Mouse (Mus musculus) cerebellum, adult 2 months (tissue): ENCODE data around the gene Pde7b. TPM values are rescaled to one million over a fixed set of nuclear protein-coding genes. Genes with fewer than 3 reads are reported as not detected.

ENCODE experiments used
- DNase-seq, 2 experiments: peaks; one replicate each; pipeline ENCODE4 v3.0.0; 2021
- H3K27ac ChIP-seq: fragments of 200-500 bp; 2 replicates; pipeline ENCODE4 v1.5.1; 2012; ENCODE audit warnings: low read length, control low read depth, inconsistent platforms; ENCODE audit not compliant: insufficient read depth
- H3K27me3 ChIP-seq: fragments of 200-500 bp; 2 replicates; pipeline ENCODE4 v1.6.1; 2012; ENCODE audit warnings: inconsistent platforms, mild to moderate bottlenecking, low read length, moderate library complexity; ENCODE audit not compliant: control insufficient read depth, insufficient read depth
- H3K4me1 ChIP-seq: fragments of 200-500 bp; 2 replicates; pipeline ENCODE4 v1.6.1; 2011; ENCODE audit warnings: low read length; ENCODE audit not compliant: control insufficient read depth, insufficient read depth
- H3K4me3 ChIP-seq: fragments of 200-500 bp; replicated peaks from 2 replicates; pipeline ENCODE3; 2011; ENCODE audit warnings: mild to moderate bottlenecking, low read depth, low read length, control low read depth; ENCODE audit not compliant: insufficient read depth
- CTCF ChIP-seq: fragments of 200-500 bp; IDR thresholded peaks from 2 replicates; pipeline ENCODE4 v1.5.1; 2011; ENCODE audit warnings: low read depth, mild to moderate bottlenecking, control low read depth, low read length, moderate library complexity, borderline replicate concordance; ENCODE audit not compliant: insufficient read depth
- POLR2A ChIP-seq: fragments of 200-500 bp; IDR thresholded peaks from 2 replicates; pipeline ENCODE4 v1.6.1; 2011; ENCODE audit warnings: low read length, control low read depth, borderline replicate concordance; ENCODE audit not compliant: insufficient read depth
- WGBS: fragments of 180-500 bp; shearing (Covaris S2); methylation state at CpG from one replicate; pipeline ENCODE4 v1.1.7; 2018; 5-methylcytosine and 5-hydroxymethylcytosine counted together
- polyA plus RNA-seq: library from polyadenylated mRNA; depleted of rRNA; stranded (reverse); fragments of >200 nt; gene quantifications from 2 replicates; pipeline ENCODE4 v1.2.3, GENCODE M21; 2012

Pde7b gene
- polyA plus RNA-seq, 1 experiment, result 8.5 TPM

DNA sequence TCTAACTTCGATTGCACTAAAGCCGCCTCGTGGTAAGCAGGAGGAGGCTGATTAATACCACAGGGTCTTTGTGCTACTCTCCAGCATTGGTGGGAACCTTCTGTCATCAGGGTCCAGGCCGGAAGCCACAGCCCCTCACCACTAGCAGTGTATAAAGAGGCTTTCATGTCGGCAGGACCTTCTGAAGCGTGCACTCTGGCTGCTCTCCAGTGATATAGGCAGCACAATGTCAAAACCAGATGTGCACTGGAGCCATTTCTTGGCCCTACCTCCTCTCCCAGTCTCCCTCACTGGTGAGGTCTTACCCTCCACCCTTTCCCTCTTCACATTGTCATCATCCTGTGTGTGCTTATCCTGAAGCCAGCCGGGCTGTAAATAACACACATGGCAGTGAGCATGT lies 24.2 kb downstream of the Pde7b start:
- H3K27me3 ChIP-seq, result no peaks in the 10 kb centered on the region
- 54% methylated on average over 7 of the region's 7 CpGs for WGBS
- no peak for DNase-seq
- H3K4me1 ChIP-seq, result no peaks in the 10 kb centered on the region
- H3K27ac ChIP-seq, result no peak overlapping the region
- no peak for TF ChIP-seq POLR2A
- no peak for TF ChIP-seq CTCF
- no peak overlapping the region for H3K4me3 ChIP-seq

DNA sequence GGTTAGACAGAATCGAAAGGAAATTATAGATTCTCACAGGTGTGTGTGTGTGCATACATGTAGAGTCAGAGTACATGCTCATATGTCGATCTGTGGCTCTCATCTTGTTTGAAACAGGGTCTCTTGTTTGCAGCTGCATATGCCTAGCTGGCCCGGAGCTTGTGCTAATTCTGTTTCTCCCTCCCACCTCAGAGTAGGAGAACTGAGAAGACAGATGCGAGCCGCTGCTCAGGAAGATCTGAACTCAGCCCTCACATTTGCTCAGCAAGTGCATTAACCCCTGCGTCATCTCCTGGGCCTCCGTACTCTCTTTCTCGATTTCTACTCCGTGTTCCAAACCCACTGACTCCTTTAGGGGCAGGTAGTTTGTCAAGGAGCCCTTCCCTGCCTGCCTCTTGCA lies 25.0 kb downstream of the Pde7b start:
- Histone ChIP-seq H3K4me3 (no peak overlapping the region), H3K27me3 (no peaks in the 10 kb centered on the region), H3K4me1 (no peaks in the 10 kb centered on the region), H3K27ac (no peak overlapping the region)
- TF ChIP-seq POLR2A (no peak), CTCF (no peak)
- WGBS, result 90% methylated on average over 9 of the region's 9 CpGs
- no peak for DNase-seq

DNA sequence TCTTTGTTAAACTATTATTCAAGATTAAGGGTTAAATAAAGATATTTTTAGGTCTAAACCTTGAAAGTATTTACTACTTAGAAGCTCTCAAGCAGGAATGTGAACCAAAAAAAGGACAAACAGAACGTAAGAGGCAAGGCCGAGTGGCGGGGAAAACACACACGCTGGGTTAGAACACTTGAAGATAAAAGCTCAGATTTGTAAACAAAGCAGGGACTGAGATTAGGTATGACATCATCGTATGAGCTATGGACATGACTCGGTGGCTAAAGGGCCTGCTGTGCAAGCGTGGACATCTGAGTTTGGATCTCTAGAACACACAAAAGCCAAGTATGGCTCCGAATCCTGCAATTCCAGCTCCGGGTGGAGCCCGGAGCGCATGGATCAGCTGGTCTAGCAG lies 29.2 kb downstream of the Pde7b start:
- no peaks in the 10 kb centered on the region for H3K4me1 ChIP-seq
- H3K27ac ChIP-seq, result no peak overlapping the region
- DNase-seq, result no peak
- no peak overlapping the region for H3K4me3 ChIP-seq
- 84% methylated on average over 11 of the region's 11 CpGs for WGBS
- TF ChIP-seq POLR2A, result no peak
- TF ChIP-seq CTCF, result no peak
- no peaks in the 10 kb centered on the region for H3K27me3 ChIP-seq

DNA sequence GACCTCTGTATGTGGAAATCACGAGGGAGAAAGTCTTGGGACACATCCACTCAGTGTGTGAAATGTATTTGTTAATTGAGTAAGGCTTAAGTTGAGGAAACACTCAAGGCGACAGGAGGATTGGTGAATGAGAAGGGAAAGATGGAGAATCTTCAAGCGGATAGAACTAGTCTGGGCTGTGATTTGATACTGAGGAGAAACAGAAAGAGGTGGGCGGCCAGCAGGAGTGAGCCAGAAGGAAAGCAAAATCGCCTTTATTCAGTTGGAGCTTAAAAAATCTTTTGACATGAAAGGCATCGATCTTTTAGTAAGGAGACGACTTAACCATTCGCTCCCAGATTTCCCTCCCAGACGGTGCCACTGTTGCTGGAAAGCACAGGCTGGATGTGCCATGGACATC lies 34.9 kb downstream of the Pde7b start:
- Histone ChIP-seq H3K4me1 (no peaks in the 10 kb centered on the region), H3K27ac (no peak overlapping the region), H3K27me3 (no peaks in the 10 kb centered on the region), H3K4me3 (no peak overlapping the region)
- WGBS, result 75% methylated on average over 9 of the region's 9 CpGs
- no peak for DNase-seq
- no peak for TF ChIP-seq POLR2A

DNA sequence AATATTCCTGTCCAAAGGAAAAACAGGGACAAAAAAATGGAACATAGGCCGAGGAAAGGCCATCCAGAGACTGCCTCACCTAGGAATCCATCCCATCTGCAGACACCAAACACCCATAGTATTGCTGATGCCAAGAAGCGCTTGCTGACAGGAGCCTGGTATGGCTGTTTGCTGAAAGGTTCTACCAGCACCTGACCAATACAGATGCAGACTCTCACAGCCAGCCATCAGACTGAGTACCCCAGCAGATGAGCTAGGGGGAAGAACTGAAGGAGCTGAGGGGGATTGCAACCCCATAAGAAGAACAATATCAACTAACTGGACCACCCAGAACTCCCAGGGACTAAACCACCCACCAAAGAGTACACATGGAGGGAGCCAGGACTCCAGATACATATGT lies 40.7 kb downstream of the Pde7b start:
- 89% methylated on average over 2 of the region's 2 CpGs for WGBS
- Histone ChIP-seq H3K4me3 (no peak overlapping the region), H3K27ac (no peak overlapping the region), H3K4me1 (no peaks in the 10 kb centered on the region), H3K27me3 (no peaks in the 10 kb centered on the region)
- TF ChIP-seq POLR2A (no peak), CTCF (no peak)
- no peak for DNase-seq

DNA sequence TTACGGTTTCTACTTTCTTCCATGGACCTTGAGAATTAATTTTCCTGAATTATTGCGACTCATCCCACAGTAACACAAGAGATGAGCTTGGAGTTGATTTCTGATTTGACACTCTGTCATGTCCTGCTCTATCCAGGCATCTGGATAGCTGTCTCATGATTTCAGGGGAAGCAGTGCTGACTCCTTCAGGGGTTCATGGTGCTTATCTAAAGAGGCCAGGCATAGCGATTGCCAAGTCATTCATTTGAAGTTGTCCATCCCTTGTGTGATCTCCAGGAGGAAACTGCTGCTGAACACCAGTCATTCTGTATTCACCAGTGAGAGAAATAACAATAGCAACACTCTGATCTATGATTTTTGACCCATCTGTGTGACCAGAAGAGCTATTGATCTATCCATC lies 43.9 kb downstream of the Pde7b start:
- Histone ChIP-seq H3K4me3 (no peak overlapping the region), H3K4me1 (no peaks in the 10 kb centered on the region), H3K27ac (no peak overlapping the region), H3K27me3 (no peaks in the 10 kb centered on the region)
- no peak for TF ChIP-seq POLR2A
- no peak for TF ChIP-seq CTCF
- WGBS, result 93% methylated on average over 3 of the region's 3 CpGs
- no peak for DNase-seq

DNA sequence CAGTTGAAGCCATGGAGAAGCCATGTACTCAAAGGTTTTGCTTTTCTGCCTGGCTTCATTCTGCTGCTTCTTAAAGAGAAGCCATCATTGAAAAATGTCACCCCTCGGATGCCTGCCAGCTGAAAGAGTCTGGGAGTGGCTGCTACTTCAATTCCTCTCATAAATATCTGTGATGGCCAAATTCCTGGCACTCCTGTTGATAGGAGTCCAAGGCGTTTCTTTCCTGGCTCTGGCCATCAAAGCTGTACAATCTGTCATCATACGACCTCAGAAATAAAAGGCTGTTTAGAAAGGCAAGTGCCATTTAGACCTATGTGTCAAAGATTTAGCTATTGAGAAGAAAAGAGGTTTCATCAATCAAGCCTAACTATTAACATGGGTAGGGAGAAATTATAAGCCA lies 49.6 kb downstream of the Pde7b start:
- WGBS, result 6% methylated on average over 3 of the region's 3 CpGs
- no peak overlapping the region for H3K4me3 ChIP-seq
- H3K27me3 ChIP-seq, result no peaks in the 10 kb centered on the region
- H3K27ac ChIP-seq, result no peak overlapping the region
- DNase-seq, result peak in 1 of 2 experiments; percentile 32
- H3K4me1 ChIP-seq, result peaks cover 3% of the 10 kb centered on the region; the same call in 1 of the 2 replicates
- TF ChIP-seq POLR2A (no peak), CTCF (no peak)

DNA sequence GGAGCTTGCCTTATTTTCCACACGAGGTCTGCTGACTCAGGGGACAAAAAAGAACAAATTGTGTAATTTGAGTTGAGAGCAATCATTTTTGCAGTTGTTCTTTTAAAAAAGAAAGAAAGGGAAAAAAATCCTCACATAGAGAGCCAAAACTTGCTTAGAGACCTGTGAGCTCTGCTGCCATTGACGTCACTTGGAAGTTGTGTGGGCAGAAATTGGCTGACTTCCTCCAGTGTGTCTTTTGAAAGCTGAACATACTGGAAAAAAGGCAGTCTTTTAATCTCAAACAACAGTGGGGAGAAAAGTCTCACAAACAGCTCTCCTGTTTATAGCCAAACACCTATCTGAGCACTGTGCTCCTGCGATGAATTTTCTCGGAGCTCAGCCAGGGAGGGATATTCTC lies 51.1 kb downstream of the Pde7b start:
- Histone ChIP-seq H3K27me3 (no peaks in the 10 kb centered on the region), H3K4me3 (no peak overlapping the region), H3K27ac (no peak overlapping the region), H3K4me1 (peaks cover 3% of the 10 kb centered on the region; the same call in 1 of the 2 replicates)
- 62% methylated on average over 4 of the region's 4 CpGs for WGBS
- DNase-seq, result peak in 1 of 2 experiments; percentile 32
- TF ChIP-seq CTCF, result no peak
